Mouse (Mus musculus) heart, adult 18-20 months (tissue): ENCODE data around the gene Slc5a3. TPM values are rescaled to one million over a fixed set of nuclear protein-coding genes. Genes with fewer than 3 reads are reported as not detected.

ENCODE experiments used
- DNase-seq, 2 experiments: peaks; one replicate each; pipeline ENCODE4 v3.0.0; 2021 to 2022; ENCODE audit warnings: mixed read lengths in 1 of 2
- total RNA-seq, 2 experiments: library from RNA; stranded (reverse); gene quantifications; 2 replicates each; pipeline ENCODE4 v1.2.3; 2021

The Slc5a3 gene
- total RNA-seq, 2 experiments from 2014 or later, result 10.2 to 12.7 TPM

- DNase-seq, result no peak
These were observed 62.9 kb downstream of the Slc5a3 start for GRCm38 (mm10) chr16:92120899-92121531.

- DNase-seq, result no peak
These were observed 69.1 kb downstream of the Slc5a3 start for GRCm38 (mm10) chr16:92127226-92127625.

GRCm38 (mm10) chr16:92127666-92128065 lies 69.5 kb downstream of the Slc5a3 start:
- DNase-seq, result no peak

GRCm38 (mm10) chr16:92129843-92130242 lies 71.7 kb downstream of the Slc5a3 start:
- DNase-seq, result no peak

GRCm38 (mm10) chr16:92132511-92132910 lies 74.4 kb downstream of the Slc5a3 start:
- no peak for DNase-seq

DNA sequence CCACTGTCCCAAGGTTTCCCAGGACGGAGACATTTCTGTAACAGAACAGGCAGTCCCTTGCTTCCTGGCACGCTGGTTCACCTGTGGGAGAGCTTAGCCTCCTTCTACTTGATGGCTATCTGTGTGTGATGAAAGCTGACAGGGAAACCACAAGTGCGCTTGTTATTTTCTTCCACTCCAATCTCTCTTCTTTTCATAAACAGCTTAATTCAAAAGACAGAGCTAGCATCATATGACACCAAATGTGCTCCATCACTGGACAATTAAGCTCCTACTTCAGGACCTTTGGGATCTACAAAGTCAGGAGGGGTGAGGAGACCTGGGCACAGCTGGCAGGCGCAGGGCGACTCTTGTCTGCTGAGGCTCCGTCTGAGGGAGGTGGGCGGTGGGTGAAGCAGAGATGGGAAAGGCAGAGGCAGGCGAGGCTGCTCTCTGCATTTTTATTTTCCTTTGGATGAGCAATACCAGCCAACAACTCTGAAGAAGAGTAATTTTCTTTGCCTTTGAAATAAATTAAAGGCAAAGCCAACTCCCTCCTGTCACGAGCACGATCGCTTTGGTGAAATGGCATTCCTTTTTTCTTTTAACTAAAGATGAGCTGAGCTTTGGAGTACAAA lies 76.1 kb downstream of the Slc5a3 start:
- DNase-seq, result no peak

- DNase-seq, result no peak
These were observed 78.2 kb downstream of the Slc5a3 start for GRCm38 (mm10) chr16:92136275-92136674.

Other genes with a start within 250 kb of the Slc5a3 start
- gene Mrps6, start 52 bp upstream of the Slc5a3 start, total RNA-seq, result 10 to 100 TPM; 62.0 to 64.5 TPM
- not detected for gene Gm49711, start within 50 bp of the Slc5a3 start, total RNA-seq
- gene Kcne2, start 234.1 kb downstream of the Slc5a3 start, total RNA-seq, result not detected
- 10 to 100 TPM; 80.8 to 88.3 TPM for gene Smim11, start 243.0 kb downstream of the Slc5a3 start, total RNA-seq